Mouse (Mus musculus): ENCODE data around the gene Rbm33. TPM values are rescaled to one million over a fixed set of nuclear protein-coding genes. Genes with fewer than 3 reads are reported as not detected.
A peak's percentile ranks its signal among the peaks of the same experiment; 100 is the strongest.

Rbm33 gene
- total and polyA plus RNA-seq, 2 experiments from 2014 or later, result 14.9 to 46.8 TPM

DNA sequence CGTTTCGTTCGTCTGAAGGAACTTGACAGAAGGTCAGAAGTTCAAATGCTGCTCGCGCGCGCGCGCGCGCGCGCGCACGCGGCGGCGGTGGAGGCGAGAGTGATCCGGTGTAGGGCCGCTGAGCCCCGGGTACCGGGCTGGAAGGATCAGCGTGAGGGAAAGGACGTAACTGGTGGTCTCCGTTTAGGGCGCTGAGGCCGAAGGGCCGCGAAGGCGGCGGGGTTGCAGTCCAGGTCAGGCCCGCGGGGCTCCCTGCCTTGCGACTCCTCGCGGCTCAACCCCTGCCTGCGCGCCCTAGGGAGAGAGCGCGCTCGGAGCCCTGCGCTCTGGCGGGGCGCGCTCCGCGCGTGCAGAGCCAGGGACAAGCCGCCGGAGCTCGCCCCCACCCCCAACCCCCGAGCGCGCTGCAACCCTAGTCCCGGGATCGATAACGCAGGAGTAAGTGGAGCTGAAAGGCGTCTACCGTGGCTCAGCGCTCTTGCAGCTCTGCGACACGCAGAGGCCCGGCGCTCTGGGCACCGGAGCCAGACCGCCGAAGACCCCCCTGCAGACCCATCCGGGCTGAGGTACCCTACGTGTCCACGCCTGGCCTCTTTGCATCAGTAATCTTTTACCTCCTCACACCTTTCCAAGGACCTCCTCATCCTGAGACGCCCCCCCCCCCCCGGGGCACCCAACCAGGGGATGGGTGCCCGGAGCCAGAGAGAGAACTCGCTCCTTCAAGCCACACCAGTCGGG lies 147.6 kb downstream of the Rbm33 start:
- no peak for TF ChIP-seq CTCF (IDR thresholded peaks at IDR 0.05; ENCODE audit: low read depth)
- Histone ChIP-seq H3K4me3 (ENCODE audit: low read length) (peak overlapping the region; percentile 62), H3K27me3 (ENCODE audit: insufficient read depth, low read length) (peaks cover 79% of the 10 kb centered on the region), H3K9ac (replicated peaks; ENCODE audit: low read length) (peak overlapping the region; percentile 53), H3K36me3 (ENCODE audit: insufficient read depth, low read length) (no peaks in the 10 kb centered on the region), H3K4me2 (ENCODE audit: low read depth, low read length) (peak overlapping the region; percentile 88), H3K27ac (peak overlapping the region; percentile 51; the same call in 1 of the 2 replicates), H3K4me1 (ENCODE audit: insufficient read depth, low read length) (no peaks in the 10 kb centered on the region), H3K9me3 (ENCODE audit: low read length) (no peaks in the 10 kb centered on the region)
- ATAC-seq (peak; percentile 42), DNase-seq (ENCODE audit: low spot score) (peak; percentile 47)
- under 1% methylated on average over 75 of the region's 76 CpGs for WGBS

DNA sequence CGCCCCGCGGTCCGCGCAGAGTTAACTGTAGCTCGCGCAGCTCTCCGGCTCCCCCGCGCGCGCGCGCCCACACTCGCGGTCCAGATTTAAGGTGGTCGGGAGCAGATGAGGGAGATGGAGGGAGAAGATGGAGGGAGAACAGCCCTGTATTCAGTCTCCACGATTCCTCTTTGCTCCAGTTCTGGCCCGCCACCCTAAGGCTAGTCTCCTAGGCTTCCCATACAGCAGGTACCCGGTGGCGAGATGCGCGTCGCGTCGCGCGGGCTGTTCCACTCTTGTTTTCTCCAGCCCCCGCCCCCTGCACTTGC lies 148.1 kb downstream of the Rbm33 start:
- peak overlapping the region; percentile 12; the same call in 1 of the 2 replicates for H3K27ac ChIP-seq
- peaks cover 77% of the 10 kb centered on the region for H3K27me3 ChIP-seq (ENCODE audit: insufficient read depth, low read length)
- no peak for TF ChIP-seq CTCF (IDR thresholded peaks at IDR 0.05; ENCODE audit: low read depth)
- peak overlapping the region; percentile 88 for H3K4me2 ChIP-seq (ENCODE audit: low read depth, low read length)
- H3K9me3 ChIP-seq (ENCODE audit: low read length), result no peaks in the 10 kb centered on the region
- no peaks in the 10 kb centered on the region for H3K4me1 ChIP-seq (ENCODE audit: insufficient read depth, low read length)
- ATAC-seq, result peak; percentile 69
- H3K9ac ChIP-seq (replicated peaks; ENCODE audit: low read length), result peak overlapping the region; percentile 53
- under 1% methylated on average over 29 of the region's 29 CpGs for WGBS
- H3K4me3 ChIP-seq (ENCODE audit: low read length), result peak overlapping the region; percentile 62
- no peaks in the 10 kb centered on the region for H3K36me3 ChIP-seq (ENCODE audit: insufficient read depth, low read length)
- DNase-seq (ENCODE audit: low spot score), result peak; percentile 83

DNA sequence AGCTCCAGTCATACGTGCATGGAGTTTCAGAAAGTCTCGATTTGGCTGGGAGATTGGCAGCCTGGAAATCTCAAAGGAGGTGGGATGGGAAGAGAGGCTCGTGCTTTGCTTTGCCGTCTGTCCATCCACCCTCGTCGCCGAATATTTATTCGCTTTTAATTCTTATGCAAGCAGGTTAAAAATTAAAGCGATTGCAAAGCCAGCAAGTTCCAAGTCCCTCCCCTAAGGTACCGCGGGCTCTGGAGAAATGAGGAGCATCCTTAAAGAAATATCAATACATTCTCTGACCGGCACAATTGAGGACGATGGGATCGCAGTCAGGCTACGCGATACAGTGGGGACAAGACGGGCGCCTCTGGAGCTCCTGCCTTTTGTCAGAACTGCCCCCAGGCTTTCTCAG lies 148.6 kb downstream of the Rbm33 start:
- peak; percentile 31 for DNase-seq (ENCODE audit: low spot score)
- Histone ChIP-seq H3K27ac (peak overlapping the region; percentile 12; the same call in 1 of the 2 replicates), H3K9me3 (ENCODE audit: low read length) (no peaks in the 10 kb centered on the region), H3K4me1 (ENCODE audit: insufficient read depth, low read length) (no peaks in the 10 kb centered on the region), H3K4me2 (ENCODE audit: low read depth, low read length) (peak overlapping the region; percentile 88), H3K9ac (replicated peaks; ENCODE audit: low read length) (peak overlapping the region; percentile 53; the same call in 1 of the 2 replicates), H3K27me3 (ENCODE audit: insufficient read depth, low read length) (peaks cover 72% of the 10 kb centered on the region), H3K4me3 (ENCODE audit: low read length) (peak overlapping the region; percentile 62), H3K36me3 (ENCODE audit: insufficient read depth, low read length) (no peaks in the 10 kb centered on the region)
- no peak for TF ChIP-seq CTCF (IDR thresholded peaks at IDR 0.05; ENCODE audit: low read depth)
- ATAC-seq, result no peak
- WGBS, result under 1% methylated on average over 18 of the region's 18 CpGs

DNA sequence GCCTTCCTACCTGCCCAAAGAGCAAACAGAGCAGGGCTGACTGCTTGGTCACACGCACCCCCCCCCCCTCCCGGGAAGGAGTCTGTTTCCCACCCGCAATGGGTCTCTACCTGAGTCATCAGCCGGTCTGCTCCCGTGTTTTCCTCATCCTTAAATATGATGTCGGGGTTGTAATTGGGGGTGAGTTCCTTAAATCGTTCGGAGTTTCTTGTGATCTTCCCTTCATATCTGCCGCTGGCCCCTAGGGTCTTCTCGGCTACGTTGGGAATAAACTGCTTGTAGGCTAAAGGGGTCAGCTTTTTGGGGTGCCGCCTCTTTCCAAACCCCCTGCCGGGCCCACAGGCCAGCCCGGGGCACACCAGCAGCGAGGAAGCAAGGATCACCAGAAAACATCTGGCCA lies 149.4 kb downstream of the Rbm33 start:
- peak overlapping the region; percentile 88 for H3K4me2 ChIP-seq (ENCODE audit: low read depth, low read length)
- 3% methylated on average over 15 of the region's 15 CpGs for WGBS
- no peak for ATAC-seq

DNA sequence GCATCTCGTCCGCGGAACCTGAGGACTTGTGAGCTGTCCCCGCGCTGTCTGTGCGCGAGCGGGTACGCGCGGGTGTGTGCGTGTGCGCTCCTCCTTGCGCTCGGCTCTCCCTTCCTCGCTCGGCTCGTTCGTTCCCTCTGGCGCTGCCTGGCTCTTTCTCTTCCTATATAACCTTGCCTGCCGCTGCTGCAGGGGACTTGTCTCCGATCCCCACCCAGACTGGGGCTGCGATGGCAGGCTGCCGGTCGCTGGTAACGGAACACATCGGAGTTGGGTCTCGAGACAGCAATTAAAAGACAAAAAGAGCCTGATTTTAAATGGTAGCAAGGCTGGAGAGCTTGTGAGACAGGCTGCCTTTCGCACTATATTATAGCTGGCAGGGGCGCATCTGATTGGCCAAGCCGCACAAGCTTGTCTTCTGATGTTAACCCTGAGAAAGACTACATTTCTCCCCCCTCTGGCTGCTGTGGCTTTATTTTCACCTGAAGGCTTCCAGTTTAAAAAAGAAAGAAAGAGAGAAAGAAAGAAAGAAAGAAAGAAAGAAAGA lies 149.9 kb downstream of the Rbm33 start, which contains the start of gene Shh:
TSS of gene Shh (minus strand) at position 497 of the 547 bp plus-strand sequence.
- Histone ChIP-seq H3K4me2 (ENCODE audit: low read depth, low read length) (peak within 1 kb of the TSS; percentile 88), H3K27ac (peak within 1 kb of the TSS; percentile 52; the same call in 1 of the 2 replicates), H3K9me3 (ENCODE audit: low read length) (no peaks in the 10 kb centered on the region), H3K36me3 (ENCODE audit: insufficient read depth, low read length) (no peaks in the 10 kb centered on the region), H3K4me3 (ENCODE audit: low read length) (peak within 1 kb of the TSS; percentile 62), H3K4me1 (ENCODE audit: insufficient read depth, low read length) (no peaks in the 10 kb centered on the region), H3K27me3 (ENCODE audit: insufficient read depth, low read length) (peaks cover 60% of the 10 kb centered on the region), H3K9ac (replicated peaks; ENCODE audit: low read length) (peak within 1 kb of the TSS; percentile 38)
- under 1% methylated on average over 31 of the region's 31 CpGs for WGBS
- DNase-seq (ENCODE audit: low spot score) (peak; percentile 77), ATAC-seq (peak; percentile 50)
- TF ChIP-seq CTCF (IDR thresholded peaks at IDR 0.05; ENCODE audit: low read depth), result no peak

More for the DNA sequence above, 149.4 kb downstream of the Rbm33 start:
- Histone ChIP-seq H3K36me3 (ENCODE audit: insufficient read depth, low read length) (no peaks in the 10 kb centered on the region), H3K27me3 (ENCODE audit: insufficient read depth, low read length) (peaks cover 65% of the 10 kb centered on the region), H3K9me3 (ENCODE audit: low read length) (no peaks in the 10 kb centered on the region), H3K4me3 (ENCODE audit: low read length) (peak overlapping the region; percentile 62), H3K27ac (peak overlapping the region; percentile 52; the same call in 1 of the 2 replicates), H3K4me1 (ENCODE audit: insufficient read depth, low read length) (no peaks in the 10 kb centered on the region), H3K9ac (replicated peaks; ENCODE audit: low read length) (peak overlapping the region; percentile 38)
- TF ChIP-seq CTCF (IDR thresholded peaks at IDR 0.05; ENCODE audit: low read depth), result no peak
- DNase-seq (ENCODE audit: low spot score), result no peak

Other genes starting within 250 kb of the Rbm33 start
- 159 and 183 TPM in 2 replicates for gene Insig1, start 245.8 kb upstream of the Rbm33 start, total RNA-seq (2014; rRNA removed)
- 100.0 and 102 TPM in 2 replicates for gene Insig1, start 245.8 kb upstream of the Rbm33 start, polyA plus RNA-seq (2015; fragmentation: Nextera tagmentation; extraction: Ambion mirVana)
- gene En2, start 151.4 kb upstream of the Rbm33 start, total RNA-seq (2014; rRNA removed), result 33.8 and 35.1 TPM in 2 replicates
- gene En2, start 151.4 kb upstream of the Rbm33 start, polyA plus RNA-seq (2015; fragmentation: Nextera tagmentation; extraction: Ambion mirVana), result 0.98 and 1.1 TPM in 2 replicates
- 43.9 and 45.6 TPM in 2 replicates for gene Cnpy1, start 71.3 kb upstream of the Rbm33 start, total RNA-seq (2014; rRNA removed)
- 31.7 and 36.9 TPM in 2 replicates for gene Cnpy1, start 71.3 kb upstream of the Rbm33 start, polyA plus RNA-seq (2015; fragmentation: Nextera tagmentation; extraction: Ambion mirVana)
- gene Shh, start 150.1 kb downstream of the Rbm33 start, total RNA-seq (2014; rRNA removed), result 3.3 and 4.2 TPM in 2 replicates
- 0.84 TPM in 2 replicates for gene Shh, start 150.1 kb downstream of the Rbm33 start, polyA plus RNA-seq (2015; fragmentation: Nextera tagmentation; extraction: Ambion mirVana)